23 mouse cellular contexts compared by ENCODE assay signal in genomic region chr4:135102761-135103160, GRCm38 (mm10). TPM values are rescaled to one million over a fixed set of nuclear protein-coding genes. Genes with fewer than 3 reads are reported as not detected.
DNase-seq lines count a peak whose midpoint lies in the region; ATAC-seq and TF ChIP-seq lines count a peak whose summit lies in the region.
"Had no signal": no experiment of that assay in that cellular context is flagged by ENCODE, and none has a peak within 500 bp of the region (broad histone marks: within the 10 kb centered on the region; RNA-seq: fewer than 3 reads in every experiment).

No protein-coding gene starts in this region.

- no peak for TF ChIP-seq POLR2A in cerebellum, adult 2 months (IDR thresholded peaks at IDR 0.05; ENCODE audit: borderline replicate concordance, insufficient read depth, low read length)

- H3K27ac ChIP-seq in cerebellum, adult 2 months (ENCODE audit: insufficient read depth, low read length): no peak overlapping the region
- H3K27ac ChIP-seq: hindbrain, embryonic 10.5 days; left cerebral cortex, adult 2 months; macrophage; neural tube, embryonic 15.5 days had no signal

- H3K4me3 ChIP-seq in cerebellum, adult 2 months (replicated peaks; ENCODE audit: insufficient read depth, low read depth, low read length): no peak overlapping the region
- H3K4me3 ChIP-seq: hindbrain, embryonic 10.5 days; left cerebral cortex, adult 2 months; neural tube, embryonic 15.5 days had no signal

- peak; percentile 47 for DNase-seq in thymus, postnatal 0 days (ENCODE audit: low spot score)
- no peak for DNase-seq in thymus, postnatal 36 days
- DNase-seq in CD4-positive, CD25-positive, alpha-beta regulatory T cell, adult 2 months (ENCODE audit: low read depth, low spot score): peak; percentile 69
- DNase-seq in thymus, postnatal 4 days: peak; percentile 48
- DNase-seq in cerebellum, adult 18-20 months: no peak
- no peak for DNase-seq in cerebellum, adult 2 months
- DNase-seq: adrenal gland, adult 2 months; cerebellum, adult 8-10 months; heart, adult 11 months; kidney, adult 8-10 months; kidney, postnatal 10 days; liver; right cerebral cortex, adult 18-20 months; right cerebral cortex, postnatal 4 days had no signal

- TF ChIP-seq CTCF in cerebellum, adult 2 months (IDR thresholded peaks at IDR 0.05; ENCODE audit: borderline replicate concordance, insufficient read depth, low read depth, low read length): no peak

- ATAC-seq in inflammation-experienced regulatory T-cells, adult 6 months: peak; percentile 77
- ATAC-seq: forebrain, embryonic 14.5 days had no signal

- no peaks in the 10 kb centered on the region for H3K4me1 ChIP-seq in cerebellum, adult 2 months (ENCODE audit: control insufficient read depth, insufficient read depth, low read length)
- H3K4me1 ChIP-seq: neural tube, embryonic 15.5 days had no signal

- 37% methylated on average over 4 of the region's 4 CpGs for WGBS in cerebellum, adult 2 months

- H3K27me3 ChIP-seq in cerebellum, adult 2 months (ENCODE audit: control insufficient read depth, insufficient read depth, low read length): no peaks in the 10 kb centered on the region

RNA-seq across cellular contexts. Expression of gene Runx3, which starts 17.7 kb away (rescaled TPM):
- 4.8 and 7.9 TPM in 2 replicates for polyA plus RNA-seq in thymus, postnatal 0 days (2015; fragmentation: Nextera tagmentation; extraction: Ambion mirVana)
- 10 to 100 TPM in 2 of 3 experiments, 1 to 10 TPM in 1; 9.2 to 26.5 (median 11.1) TPM for polyA plus RNA-seq in inflammation-experienced regulatory T-cells, adult 6 months (2017; shearing (Covaris generic))
- polyA plus RNA-seq in cerebellum, adult 2 months (2012; rRNA removed): 0.05 TPM in 1 of 2 replicates, not detected in the other
- polyA plus RNA-seq: forebrain, embryonic 14.5 days; heart, embryonic 11.5 days; midbrain, embryonic 11.5 days; midbrain, postnatal 0 days had no signal

Comparison
In these comparisons a context has a peak if more than half of its experiments do, and no peak if none do; other contexts are left out.
1. DNase-seq: peak in thymus, postnatal 0 days (single experiment), CD4-positive, CD25-positive, alpha-beta regulatory T cell, adult 2 months (single experiment) and thymus, postnatal 4 days (single experiment); none in thymus, postnatal 36 days (0 of 2), cerebellum, adult 18-20 months (0 of 2) and cerebellum, adult 2 months (0 of 2).